Mouse (Mus musculus): ENCODE results near the gene Gpr156. TPM values are rescaled to one million over a fixed set of nuclear protein-coding genes. Genes with fewer than 3 reads are reported as not detected.

Gpr156 gene
- total RNA-seq, 2 experiments from 2014 or later = not detected

GRCm38 (mm10) chr16:37911086-37911485 is 5.2 kb upstream of the Gpr156 start:
- no peak for ATAC-seq (replicated peaks; ENCODE audit: low FRiP score, poor library complexity, severe bottlenecking)

GRCm38 (mm10) chr16:37916818-37917201 is 514 bp downstream of the Gpr156 start:
- ATAC-seq (replicated peaks; ENCODE audit: low FRiP score, poor library complexity, severe bottlenecking) = no peak

- ATAC-seq (replicated peaks; ENCODE audit: low FRiP score, poor library complexity, severe bottlenecking) = no peak
These were observed 2.7 kb downstream of the Gpr156 start for GRCm38 (mm10) chr16:37919000-37919399.

GRCm38 (mm10) chr16:37920842-37921409 is 4.6 kb downstream of the Gpr156 start:
- ATAC-seq (replicated peaks; ENCODE audit: low FRiP score, poor library complexity, severe bottlenecking) = no peak

- no peak for ATAC-seq (replicated peaks; ENCODE audit: low FRiP score, poor library complexity, severe bottlenecking)
These were observed 9.8 kb downstream of the Gpr156 start for GRCm38 (mm10) chr16:37926087-37926486.

GRCm38 (mm10) chr16:37927117-37927516 is 10.8 kb downstream of the Gpr156 start:
- ATAC-seq (replicated peaks; ENCODE audit: low FRiP score, poor library complexity, severe bottlenecking) = no peak

- ATAC-seq (replicated peaks; ENCODE audit: low FRiP score, poor library complexity, severe bottlenecking) = no peak
These were observed 12.7 kb downstream of the Gpr156 start for GRCm38 (mm10) chr16:37929006-37929405.

GRCm38 (mm10) chr16:37929626-37930025 is 13.3 kb downstream of the Gpr156 start:
- no peak for ATAC-seq (replicated peaks; ENCODE audit: low FRiP score, poor library complexity, severe bottlenecking)

GRCm38 (mm10) chr16:37934932-37935331 is 18.6 kb downstream of the Gpr156 start:
- no peak for ATAC-seq (replicated peaks; ENCODE audit: low FRiP score, poor library complexity, severe bottlenecking)

- ATAC-seq (replicated peaks; ENCODE audit: low FRiP score, poor library complexity, severe bottlenecking) = no peak
These were observed 21.0 kb downstream of the Gpr156 start for GRCm38 (mm10) chr16:37937276-37937675.

GRCm38 (mm10) chr16:37938125-37939081 is 22.1 kb downstream of the Gpr156 start:
- ATAC-seq (replicated peaks; ENCODE audit: low FRiP score, poor library complexity, severe bottlenecking) = no peak

GRCm38 (mm10) chr16:37939082-37939863 is 23.0 kb downstream of the Gpr156 start:
- ATAC-seq (replicated peaks; ENCODE audit: low FRiP score, poor library complexity, severe bottlenecking) = no peak

GRCm38 (mm10) chr16:37940291-37940690 is 24.0 kb downstream of the Gpr156 start:
- ATAC-seq (replicated peaks; ENCODE audit: low FRiP score, poor library complexity, severe bottlenecking) = no peak

- ATAC-seq (replicated peaks; ENCODE audit: low FRiP score, poor library complexity, severe bottlenecking) = no peak
These were observed 27.4 kb downstream of the Gpr156 start for GRCm38 (mm10) chr16:37943701-37944100.

GRCm38 (mm10) chr16:37945031-37945796 is 28.9 kb downstream of the Gpr156 start:
- ATAC-seq (replicated peaks; ENCODE audit: low FRiP score, poor library complexity, severe bottlenecking) = no peak

- no peak for ATAC-seq (replicated peaks; ENCODE audit: low FRiP score, poor library complexity, severe bottlenecking)
These were observed 30.9 kb downstream of the Gpr156 start for GRCm38 (mm10) chr16:37947160-37947559.

- ATAC-seq (replicated peaks; ENCODE audit: low FRiP score, poor library complexity, severe bottlenecking) = no peak
These were observed 32.1 kb downstream of the Gpr156 start for GRCm38 (mm10) chr16:37948365-37948764.

- no peak for ATAC-seq (replicated peaks; ENCODE audit: low FRiP score, poor library complexity, severe bottlenecking)
These were observed 34.9 kb downstream of the Gpr156 start for GRCm38 (mm10) chr16:37951171-37951570.

GRCm38 (mm10) chr16:37953186-37953585 is 36.9 kb downstream of the Gpr156 start:
- ATAC-seq (replicated peaks; ENCODE audit: low FRiP score, poor library complexity, severe bottlenecking) = no peak

Measured in erythroblast, adult 5-6 weeks (primary cell).